Mouse (Mus musculus) forelimb bud, embryonic 11.5 days (tissue): ENCODE data around the gene Rarres2.
A peak's percentile ranks its signal among the peaks of the same experiment; 100 is the strongest.

Experiments
- DNase-seq: peaks from one replicate; pipeline ENCODE4 v3.0.0-alpha.2; 2012; ENCODE audit warnings: low read depth, low spot score

The Rarres2 gene

GRCm38 (mm10) chr6:48572572-48573061 lies at the start of gene Rarres2:
Gene Rarres2, minus strand, starts transcription at chr6:48572789.
- peak; percentile 16 for DNase-seq

DNA sequence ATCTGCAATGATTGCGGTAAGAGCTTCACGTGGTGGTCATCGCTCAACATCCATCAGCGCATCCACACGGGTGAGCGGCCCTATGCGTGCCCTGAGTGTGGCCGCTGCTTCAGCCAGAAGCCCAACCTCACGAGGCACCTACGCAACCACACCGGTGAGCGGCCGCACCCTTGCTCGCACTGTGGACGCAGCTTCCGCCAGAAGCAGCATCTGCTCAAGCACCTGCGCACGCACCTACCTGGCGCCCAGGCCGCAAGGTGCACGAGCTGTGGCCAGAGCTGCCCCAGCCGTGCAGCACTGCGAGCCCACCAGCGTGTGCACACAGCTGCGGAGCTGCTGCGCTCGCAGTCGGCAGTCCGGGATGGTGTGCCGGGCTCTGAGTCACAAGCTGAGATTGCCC lies 47.4 kb upstream of the Rarres2 start:
- DNase-seq: no peak

- DNase-seq: no peak
These were observed 42.2 kb upstream of the Rarres2 start for GRCm38 (mm10) chr6:48614756-48615155.

GRCm38 (mm10) chr6:48613464-48613863 lies 40.9 kb upstream of the Rarres2 start:
- DNase-seq: no peak

DNA sequence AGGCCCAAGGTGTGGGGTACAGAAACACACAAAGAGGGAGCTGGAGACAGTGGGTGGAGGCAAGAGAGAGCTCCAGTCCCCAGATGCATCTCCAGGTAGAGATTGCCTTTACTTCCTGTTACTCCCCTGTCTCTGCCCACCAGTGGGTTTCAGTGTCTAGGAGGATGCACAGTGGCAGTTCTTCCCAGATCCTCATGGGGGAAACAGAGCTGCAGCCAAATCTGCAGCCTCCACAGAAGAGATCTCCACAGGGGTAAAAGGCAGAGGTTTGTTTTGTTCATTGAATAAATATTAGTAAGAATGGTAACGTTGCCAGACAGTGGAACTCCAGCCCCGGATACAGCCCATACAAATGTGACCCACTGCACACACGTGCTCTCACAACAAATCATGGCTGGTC lies 38.1 kb upstream of the Rarres2 start:
- DNase-seq: no peak

DNA sequence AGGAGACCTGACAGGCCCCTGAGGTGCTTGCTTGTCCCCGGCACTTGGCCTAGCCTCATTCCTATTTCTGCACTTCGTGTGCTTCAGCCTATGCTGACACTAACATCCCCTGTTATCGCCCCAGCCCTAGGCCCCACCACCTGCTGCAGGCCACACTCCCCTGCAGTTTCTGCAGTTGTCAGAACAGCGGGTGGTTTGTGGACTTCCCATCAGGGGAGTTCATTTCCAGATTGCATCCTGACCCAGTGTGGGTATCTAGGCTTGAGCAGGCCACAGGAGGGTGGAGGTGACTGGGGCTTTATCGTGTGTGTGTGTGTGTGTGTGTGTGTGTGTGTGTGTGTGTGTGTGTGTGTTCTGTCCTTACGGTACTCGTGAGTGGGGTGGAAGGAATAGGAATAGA lies 36.9 kb upstream of the Rarres2 start:
- DNase-seq: no peak

GRCm38 (mm10) chr6:48608124-48608523 lies 35.5 kb upstream of the Rarres2 start:
- no peak for DNase-seq

DNA sequence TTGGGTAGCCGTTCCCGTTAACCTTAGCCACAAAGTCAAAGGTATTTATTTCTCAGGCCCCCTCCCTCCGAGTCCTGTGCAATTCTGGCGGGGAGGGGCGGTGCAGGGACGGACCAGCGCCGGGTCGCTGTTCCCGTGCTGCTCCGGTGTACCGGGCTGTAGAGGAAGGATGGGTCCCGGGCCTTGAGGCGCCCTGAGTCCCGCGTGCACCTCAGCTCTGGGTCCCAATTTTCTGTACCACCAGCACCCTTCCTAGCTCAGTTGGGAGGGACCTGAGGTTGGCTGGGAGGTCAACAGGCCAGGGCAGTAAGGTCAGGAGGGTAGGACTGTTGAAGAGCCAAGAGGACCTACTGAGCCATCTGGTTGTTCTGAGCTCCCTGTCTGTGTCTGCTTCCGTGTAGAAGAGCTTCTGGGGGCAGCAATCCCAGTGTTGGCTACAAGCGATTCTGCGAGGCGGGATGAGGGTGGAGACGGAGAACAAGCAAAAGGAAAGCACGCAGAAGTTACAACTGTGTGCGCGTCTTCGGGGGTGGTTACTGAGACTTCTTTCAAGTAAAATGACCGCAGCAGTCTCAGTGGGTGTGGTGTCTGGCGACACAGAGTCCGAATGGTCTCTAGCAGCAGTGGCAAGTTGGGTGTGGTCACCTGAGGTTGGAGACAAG lies 29.6 kb upstream of the Rarres2 start:
- DNase-seq: peak; percentile 24

GRCm38 (mm10) chr6:48601271-48602079 lies 28.9 kb upstream of the Rarres2 start, which contains the start of gene Zfp775:
Gene Zfp775, plus strand, starts transcription at chr6:48602063.
- peak; percentile 93 for DNase-seq

DNA sequence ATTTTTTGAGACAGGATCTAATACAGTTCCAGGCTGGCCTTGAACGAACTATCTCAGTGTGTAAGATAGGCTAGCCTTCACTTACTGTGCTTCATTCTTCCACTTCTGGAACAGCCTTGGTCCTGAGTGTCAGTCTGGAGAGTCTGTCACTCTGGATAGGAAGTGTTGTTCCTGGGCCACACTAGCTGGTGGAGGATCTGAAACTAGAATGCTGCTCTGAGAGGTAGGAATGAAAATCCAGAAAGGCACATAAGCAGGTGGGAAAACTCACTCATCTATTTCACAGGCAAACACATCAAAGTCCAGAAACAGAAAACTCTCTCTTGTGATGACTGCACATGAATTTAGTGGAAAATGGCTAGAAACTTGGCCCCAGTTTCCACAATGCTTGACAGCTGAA lies 28.0 kb upstream of the Rarres2 start:
- DNase-seq: no peak

DNA sequence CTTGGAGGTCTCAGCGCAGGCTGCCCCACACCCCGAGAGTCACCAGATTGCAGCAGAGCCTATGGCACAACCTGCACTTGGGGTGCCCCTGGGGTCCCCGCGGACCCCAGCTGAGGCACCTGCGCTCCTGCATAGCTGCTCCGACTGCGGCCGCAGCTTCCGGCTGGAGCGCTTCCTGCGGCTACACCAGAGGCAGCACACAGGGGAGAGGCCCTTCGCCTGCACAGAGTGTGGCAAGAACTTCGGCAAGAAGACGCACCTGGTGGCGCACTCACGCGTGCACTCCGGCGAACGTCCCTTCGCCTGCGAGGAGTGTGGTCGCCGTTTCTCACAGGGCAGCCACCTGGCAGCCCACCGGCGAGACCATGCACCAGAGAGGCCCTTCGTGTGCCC lies 24.6 kb upstream of the Rarres2 start:
- no peak for DNase-seq

GRCm38 (mm10) chr6:48596545-48597232 lies 24.1 kb upstream of the Rarres2 start:
- no peak for DNase-seq

GRCm38 (mm10) chr6:48595278-48595677 lies 22.7 kb upstream of the Rarres2 start:
- DNase-seq: no peak

DNA sequence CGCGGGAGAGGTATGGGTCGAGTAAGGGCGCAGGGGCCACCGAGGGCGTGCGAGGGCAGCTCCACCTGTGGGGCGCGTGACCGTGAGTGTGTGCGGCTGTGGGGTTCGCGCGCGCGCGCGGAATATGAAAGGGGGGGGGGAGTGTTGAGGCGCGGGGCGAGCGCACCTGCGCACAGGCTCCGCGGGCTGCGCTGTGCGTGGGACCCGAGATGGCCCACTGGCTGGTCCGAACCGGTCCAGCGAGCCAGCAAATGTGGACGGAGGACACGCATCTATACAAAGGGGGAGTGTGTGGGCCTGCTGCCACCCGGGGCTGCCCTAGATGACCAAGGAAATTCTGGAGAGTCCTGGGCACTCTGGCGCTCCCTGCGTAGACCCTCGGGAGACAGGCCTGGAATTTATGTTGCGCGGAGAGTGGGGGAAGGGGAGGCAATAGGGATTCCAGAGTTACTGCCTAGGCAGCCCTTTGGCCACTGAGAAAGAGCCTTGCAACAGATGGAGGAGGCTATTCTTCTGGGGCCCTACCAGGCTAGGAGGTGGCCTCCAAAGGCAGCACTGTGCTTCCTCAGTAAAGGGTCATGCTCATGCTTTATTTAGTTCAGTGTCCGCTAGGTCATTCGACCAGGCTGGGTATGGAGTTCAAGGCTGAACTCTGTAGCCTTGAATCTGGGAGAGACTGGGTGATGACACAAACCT lies 21.6 kb upstream of the Rarres2 start:
- peak; percentile 68 for DNase-seq

DNA sequence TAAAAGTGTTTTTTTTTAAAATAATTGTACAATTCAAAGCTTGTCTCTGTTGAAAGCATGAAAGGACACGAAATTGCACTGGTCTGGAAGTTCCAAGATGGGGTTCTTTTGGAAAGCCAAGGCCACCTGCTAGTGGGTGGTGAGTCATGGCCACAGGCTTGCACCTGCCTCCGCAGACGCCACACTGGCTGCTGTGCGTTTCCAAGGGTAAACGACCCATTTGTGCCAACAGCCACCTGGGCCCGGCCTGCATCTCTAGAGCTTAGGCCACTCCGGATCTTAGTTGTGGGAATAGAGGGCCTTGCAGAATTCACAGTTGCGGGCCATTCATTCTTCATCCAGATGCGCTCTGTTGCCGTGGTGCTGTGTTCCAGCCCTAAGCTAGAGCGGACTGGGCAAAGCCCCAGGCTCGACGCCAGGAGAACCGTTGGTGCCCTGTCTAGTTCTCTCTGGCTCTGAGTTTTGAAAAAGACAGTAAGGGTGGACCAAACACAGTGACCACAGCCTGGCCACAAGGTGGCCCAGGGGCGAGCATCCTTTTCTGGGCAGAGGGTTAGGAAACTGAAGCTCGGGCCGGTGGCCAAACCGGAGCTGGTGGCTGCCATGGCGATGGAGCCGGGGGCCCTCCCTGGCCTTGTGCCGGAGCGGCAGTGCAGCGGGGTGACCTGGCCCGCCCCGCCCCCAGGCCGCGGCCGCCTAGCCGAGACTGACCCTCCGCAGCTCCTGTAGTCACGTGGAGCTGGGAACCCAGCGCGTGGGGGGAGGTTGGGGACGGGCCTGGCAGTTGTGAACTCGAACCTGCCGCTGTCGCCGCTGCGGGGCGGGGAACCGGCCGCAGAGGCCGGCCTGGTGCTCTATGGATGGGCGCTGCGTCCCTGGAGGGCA lies 20.8 kb upstream of the Rarres2 start, which contains the start of the genes Repin1 and Gm44965:
Gene Repin1 (plus strand): TSS at position 726 of the 885 bp plus-strand sequence.
Gene Gm44965 (plus strand): TSS at position 784 of the 885 bp plus-strand sequence.
- DNase-seq: peak; percentile 85

DNA sequence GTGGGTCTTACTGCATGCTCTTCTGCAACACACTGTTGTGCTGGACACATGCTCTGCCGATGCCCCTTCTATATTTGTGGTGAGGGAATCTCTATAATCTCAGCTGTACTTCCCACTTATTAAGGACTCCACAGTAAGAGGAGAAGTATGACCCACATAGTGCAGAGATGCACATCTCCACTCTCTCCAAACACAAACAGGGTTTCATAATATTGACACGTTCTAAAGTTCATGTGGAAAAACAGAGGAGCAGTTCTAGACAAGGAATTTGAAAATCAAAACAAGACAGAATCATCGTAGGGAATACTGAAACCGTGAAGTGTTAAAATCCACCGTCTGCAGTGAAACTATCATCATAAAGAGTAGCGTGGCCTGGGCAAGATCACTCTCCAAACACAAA lies 19.3 kb upstream of the Rarres2 start:
- no peak for DNase-seq

DNA sequence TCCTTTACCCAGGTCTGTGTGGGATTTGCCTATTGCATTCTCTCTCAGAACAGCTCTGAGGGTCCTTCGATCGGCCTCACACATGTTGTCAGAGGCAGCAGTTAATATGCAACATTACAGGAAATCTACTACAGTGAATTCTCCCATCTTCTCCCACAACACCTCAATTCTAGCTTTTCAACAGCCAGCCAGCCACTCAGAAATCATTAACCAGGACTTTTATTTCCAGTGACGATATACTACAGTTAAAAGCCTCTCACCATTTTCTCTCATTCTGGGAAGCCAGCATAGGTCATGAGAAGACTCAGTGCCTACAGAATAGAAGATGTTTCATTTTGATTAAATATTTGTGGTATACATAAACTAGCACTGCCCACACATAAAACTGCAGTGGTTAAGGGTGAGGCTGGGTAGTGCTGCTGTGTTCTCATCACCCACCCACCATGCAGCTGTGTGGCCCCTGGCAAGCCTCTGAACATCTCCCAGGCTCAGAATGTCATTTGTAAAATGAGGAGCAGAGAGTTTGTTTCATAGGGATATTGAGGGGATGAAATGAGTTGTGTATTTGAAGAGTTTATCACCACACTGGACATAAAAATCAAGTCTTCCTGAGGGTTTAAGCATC lies 18.7 kb upstream of the Rarres2 start:
- no peak for DNase-seq

DNA sequence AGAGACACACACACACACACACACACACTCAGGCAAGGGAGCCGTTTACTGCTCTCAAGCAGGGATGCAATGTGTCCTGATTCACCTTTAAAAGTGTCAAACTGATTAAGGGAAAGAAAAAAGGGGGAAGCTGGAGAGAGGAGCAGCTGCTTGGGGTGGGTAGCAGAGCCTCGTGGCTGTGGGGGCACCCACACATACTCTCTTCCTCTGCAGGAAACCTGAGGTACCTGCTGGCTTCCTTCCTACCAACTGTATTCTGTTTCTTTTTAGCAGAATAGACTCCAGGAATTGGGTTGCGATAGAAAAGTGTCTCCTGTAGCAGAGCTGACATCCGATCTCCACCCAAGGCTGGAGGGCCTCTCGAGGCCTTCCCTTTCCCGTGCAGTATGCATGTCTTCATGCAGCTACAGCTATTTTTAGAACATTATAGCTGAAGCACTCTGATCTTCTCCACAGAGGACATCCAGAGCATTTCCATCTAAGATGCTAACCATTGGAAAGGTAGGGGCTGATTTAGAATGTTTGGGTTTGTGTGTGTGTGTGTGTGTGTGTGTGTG lies 16.7 kb upstream of the Rarres2 start, which contains the start of gene Gm45021:
Gene Gm45021 (plus strand): TSS at position 417 of the 557 bp plus-strand sequence.
- no peak for DNase-seq

- peak; percentile 57 for DNase-seq
These were observed 9.4 kb upstream of the Rarres2 start for GRCm38 (mm10) chr6:48582037-48582436.

DNA sequence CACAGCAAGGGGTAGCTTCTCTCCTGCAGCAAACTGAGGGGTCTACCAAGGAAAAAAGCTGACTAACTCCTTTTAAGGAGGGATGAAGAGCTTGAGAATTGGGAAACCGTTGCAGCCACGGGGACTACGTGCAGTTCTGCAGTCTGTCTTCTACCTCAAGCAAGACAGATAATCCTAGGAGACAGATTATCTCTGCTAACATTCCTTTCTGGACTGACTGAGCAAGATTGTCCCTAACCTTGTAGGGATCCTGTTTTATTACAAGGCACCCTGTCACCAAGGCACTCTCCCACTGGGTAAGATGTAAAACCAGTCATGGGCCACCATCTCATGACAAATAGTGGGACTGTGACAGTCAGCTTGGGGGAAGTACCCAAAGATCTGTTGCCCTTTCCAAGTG lies 8.7 kb upstream of the Rarres2 start:
- DNase-seq: no peak
